Mouse (Mus musculus): ENCODE results near the gene Apobec2. TPM values are rescaled to one million over a fixed set of nuclear protein-coding genes. Genes with fewer than 3 reads are reported as not detected.

The Apobec2 gene
- polyA plus RNA-seq, 1 experiment from 2014 or later: 0.63 TPM

GRCm38 (mm10) chr17:48457971-48458653, 25.4 kb upstream of the Apobec2 start:
- Histone ChIP-seq H3K4me2 (replicated peaks) (no peak overlapping the region), H3K4me3 (replicated peaks; ENCODE audit: low read length) (no peak overlapping the region), H3K27me3 (ENCODE audit: control insufficient read depth, insufficient read depth, low read length) (no peaks in the 10 kb centered on the region), H3K9me3 (ENCODE audit: control insufficient read depth, low read length) (no peaks in the 10 kb centered on the region), H3K27ac (no peak overlapping the region), H3K4me1 (replicated peaks; ENCODE audit: control insufficient read depth, insufficient read depth, low read length) (no peaks in the 10 kb centered on the region), H3K36me3 (replicated peaks; ENCODE audit: control insufficient read depth, insufficient read depth) (no peaks in the 10 kb centered on the region), H3K9ac (no peak overlapping the region)
- WGBS: 89% methylated on average over 13 of the region's 13 CpGs
- no peak for DNase-seq (ENCODE audit: low spot score)
- no peak for ATAC-seq (ENCODE audit: low FRiP score)

GRCm38 (mm10) chr17:48455955-48456354, 23.2 kb upstream of the Apobec2 start:
- no peak for DNase-seq (ENCODE audit: low spot score)
- ATAC-seq (ENCODE audit: low FRiP score): no peak
- H3K4me3 ChIP-seq (replicated peaks; ENCODE audit: low read length): no peak overlapping the region
- no peak overlapping the region for H3K9ac ChIP-seq
- no peaks in the 10 kb centered on the region for H3K27me3 ChIP-seq (ENCODE audit: control insufficient read depth, insufficient read depth, low read length)
- H3K9me3 ChIP-seq (ENCODE audit: control insufficient read depth, low read length): no peaks in the 10 kb centered on the region
- WGBS: 96% methylated on average over 2 of the region's 2 CpGs
- no peaks in the 10 kb centered on the region for H3K4me1 ChIP-seq (replicated peaks; ENCODE audit: control insufficient read depth, insufficient read depth, low read length)
- no peak overlapping the region for H3K4me2 ChIP-seq (replicated peaks)
- no peaks in the 10 kb centered on the region for H3K36me3 ChIP-seq (replicated peaks; ENCODE audit: control insufficient read depth, insufficient read depth)
- H3K27ac ChIP-seq: no peak overlapping the region

DNA sequence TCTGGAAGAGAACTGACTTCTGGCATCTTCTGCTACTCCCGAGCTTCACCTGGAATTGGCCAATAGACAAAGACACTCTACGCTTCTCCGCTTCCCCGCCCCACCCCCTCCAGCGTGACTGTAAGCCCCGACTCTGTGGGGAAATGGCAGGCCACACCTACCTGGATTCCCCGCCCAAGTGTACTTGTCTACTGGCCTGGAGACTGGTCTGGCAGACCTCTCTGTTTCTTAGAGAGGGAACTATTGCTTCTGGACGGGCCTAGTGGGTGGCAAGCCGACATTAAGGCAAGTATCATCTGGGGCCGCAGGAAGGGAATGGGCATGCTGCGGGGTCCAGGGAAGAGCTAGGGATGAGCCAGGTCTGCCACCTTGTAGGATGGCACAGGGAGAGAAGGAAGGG, 22.0 kb upstream of the Apobec2 start, which contains the start of gene Unc5cl:
Gene Unc5cl (plus strand): TSS at position 214 of the 400 bp plus-strand sequence.
- ATAC-seq (ENCODE audit: low FRiP score): no peak
- Histone ChIP-seq H3K4me2 (replicated peaks) (no peak within 1 kb of the TSS), H3K9me3 (ENCODE audit: control insufficient read depth, low read length) (no peaks in the 10 kb centered on the region), H3K4me1 (replicated peaks; ENCODE audit: control insufficient read depth, insufficient read depth, low read length) (no peaks in the 10 kb centered on the region), H3K9ac (no peak within 1 kb of the TSS), H3K27ac (no peak within 1 kb of the TSS), H3K36me3 (replicated peaks; ENCODE audit: control insufficient read depth, insufficient read depth) (no peaks in the 10 kb centered on the region), H3K4me3 (replicated peaks; ENCODE audit: low read length) (no peak within 1 kb of the TSS), H3K27me3 (ENCODE audit: control insufficient read depth, insufficient read depth, low read length) (no peaks in the 10 kb centered on the region)
- 61% methylated on average over 11 of the region's 11 CpGs for WGBS
- DNase-seq (ENCODE audit: low spot score): no peak

DNA sequence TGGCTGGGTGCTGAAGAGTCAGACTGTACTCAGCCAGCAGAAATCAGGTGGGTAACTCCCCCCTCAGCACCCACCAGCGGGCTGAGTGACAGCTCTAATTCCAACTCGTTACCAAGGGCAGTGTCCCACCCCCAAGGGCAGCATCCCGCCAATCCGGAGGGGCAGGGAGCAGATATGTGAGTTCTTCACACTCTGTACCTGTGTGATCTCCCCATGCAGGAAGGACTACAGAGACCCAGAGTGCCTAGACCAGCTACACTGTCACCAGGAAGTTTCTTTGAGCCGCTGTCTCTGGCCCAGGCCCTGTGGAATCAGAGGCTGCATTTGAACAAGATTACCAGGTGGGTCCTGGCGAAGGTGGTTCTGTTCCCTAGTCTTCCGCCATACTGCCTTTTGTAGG, 21.5 kb upstream of the Apobec2 start:
- no peaks in the 10 kb centered on the region for H3K4me1 ChIP-seq (replicated peaks; ENCODE audit: control insufficient read depth, insufficient read depth, low read length)
- DNase-seq (ENCODE audit: low spot score) (no peak), ATAC-seq (ENCODE audit: low FRiP score) (no peak)
- H3K9me3 ChIP-seq (ENCODE audit: control insufficient read depth, low read length): no peaks in the 10 kb centered on the region
- no peaks in the 10 kb centered on the region for H3K27me3 ChIP-seq (ENCODE audit: control insufficient read depth, insufficient read depth, low read length)
- no peak overlapping the region for H3K27ac ChIP-seq
- H3K4me2 ChIP-seq (replicated peaks): no peak overlapping the region
- no peaks in the 10 kb centered on the region for H3K36me3 ChIP-seq (replicated peaks; ENCODE audit: control insufficient read depth, insufficient read depth)
- no peak overlapping the region for H3K4me3 ChIP-seq (replicated peaks; ENCODE audit: low read length)
- H3K9ac ChIP-seq: no peak overlapping the region
- WGBS: 63% methylated on average over 7 of the region's 7 CpGs

GRCm38 (mm10) chr17:48453489-48453888, 20.8 kb upstream of the Apobec2 start:
- no peaks in the 10 kb centered on the region for H3K36me3 ChIP-seq (replicated peaks; ENCODE audit: control insufficient read depth, insufficient read depth)
- WGBS: 81% methylated on average over 7 of the region's 7 CpGs

DNA sequence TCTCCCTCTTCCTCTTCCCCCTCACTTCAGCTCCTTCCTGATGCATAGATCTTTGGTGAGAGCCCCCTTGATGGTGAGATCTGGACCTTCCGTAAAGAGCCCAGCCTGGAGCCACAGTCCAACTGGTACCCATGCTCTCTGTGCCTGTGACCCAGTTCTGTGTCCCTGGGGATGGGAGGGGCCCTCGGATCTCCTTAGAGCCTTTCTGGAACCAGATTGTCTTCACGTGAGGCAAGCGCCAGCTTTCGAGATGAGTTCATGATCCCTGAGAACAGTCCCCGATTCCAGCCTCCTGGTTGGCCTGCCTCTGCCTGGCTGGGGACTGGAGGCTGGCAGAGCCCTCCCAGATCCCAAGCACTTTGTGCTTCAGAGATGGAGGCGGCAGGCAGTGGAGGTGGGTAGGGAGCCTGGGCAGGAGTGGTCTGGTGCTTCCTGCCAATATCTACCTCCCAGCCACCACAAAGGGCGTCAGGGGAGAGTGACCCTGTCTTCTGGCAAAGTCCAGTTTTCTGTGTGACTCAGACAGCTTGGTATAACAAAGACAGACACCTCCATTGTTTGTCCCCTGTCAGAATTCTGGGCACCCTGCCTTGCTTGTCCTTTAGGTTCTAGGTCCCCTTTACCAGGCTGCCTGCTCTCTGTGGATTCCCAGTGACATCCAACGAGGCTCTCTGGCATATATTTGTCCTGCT, 19.2 kb upstream of the Apobec2 start:
- DNase-seq (ENCODE audit: low spot score) (no peak), ATAC-seq (ENCODE audit: low FRiP score) (no peak)
- Histone ChIP-seq H3K9ac (no peak overlapping the region), H3K4me1 (replicated peaks; ENCODE audit: control insufficient read depth, insufficient read depth, low read length) (no peaks in the 10 kb centered on the region), H3K9me3 (ENCODE audit: control insufficient read depth, low read length) (no peaks in the 10 kb centered on the region), H3K4me3 (replicated peaks; ENCODE audit: low read length) (no peak overlapping the region), H3K36me3 (replicated peaks; ENCODE audit: control insufficient read depth, insufficient read depth) (no peaks in the 10 kb centered on the region), H3K27ac (no peak overlapping the region), H3K27me3 (ENCODE audit: control insufficient read depth, insufficient read depth, low read length) (no peaks in the 10 kb centered on the region), H3K4me2 (replicated peaks) (no peak overlapping the region)
- 57% methylated on average over 9 of the region's 9 CpGs for WGBS

More at GRCm38 (mm10) chr17:48453489-48453888, 20.8 kb upstream of the Apobec2 start:
- no peaks in the 10 kb centered on the region for H3K4me1 ChIP-seq (replicated peaks; ENCODE audit: control insufficient read depth, insufficient read depth, low read length)
- H3K27ac ChIP-seq: no peak overlapping the region
- H3K27me3 ChIP-seq (ENCODE audit: control insufficient read depth, insufficient read depth, low read length): no peaks in the 10 kb centered on the region
- no peak overlapping the region for H3K4me2 ChIP-seq (replicated peaks)
- ATAC-seq (ENCODE audit: low FRiP score): no peak
- H3K4me3 ChIP-seq (replicated peaks; ENCODE audit: low read length): no peak overlapping the region
- H3K9me3 ChIP-seq (ENCODE audit: control insufficient read depth, low read length): no peaks in the 10 kb centered on the region
- H3K9ac ChIP-seq: no peak overlapping the region
- DNase-seq (ENCODE audit: low spot score): no peak

- no peak within 1 kb of the TSS for H3K4me3 ChIP-seq (replicated peaks; ENCODE audit: low read length)
- no peak within 1 kb of the TSS for H3K9ac ChIP-seq
- DNase-seq (ENCODE audit: low spot score) (no peak), ATAC-seq (ENCODE audit: low FRiP score) (no peak)
- no peaks in the 10 kb centered on the region for H3K27me3 ChIP-seq (ENCODE audit: control insufficient read depth, insufficient read depth, low read length)
- H3K36me3 ChIP-seq (replicated peaks; ENCODE audit: control insufficient read depth, insufficient read depth): no peaks in the 10 kb centered on the region
- no peaks in the 10 kb centered on the region for H3K4me1 ChIP-seq (replicated peaks; ENCODE audit: control insufficient read depth, insufficient read depth, low read length)
- WGBS: 59% methylated on average over 7 of the region's 7 CpGs
- no peak within 1 kb of the TSS for H3K4me2 ChIP-seq (replicated peaks)
- H3K9me3 ChIP-seq (ENCODE audit: control insufficient read depth, low read length): no peaks in the 10 kb centered on the region
- no peak within 1 kb of the TSS for H3K27ac ChIP-seq
Observed at GRCm38 (mm10) chr17:48451353-48451675, 18.6 kb upstream of the Apobec2 start, which contains the start of gene Tspo2. Gene Tspo2, minus strand, starts transcription at chr17:48451522.

DNA sequence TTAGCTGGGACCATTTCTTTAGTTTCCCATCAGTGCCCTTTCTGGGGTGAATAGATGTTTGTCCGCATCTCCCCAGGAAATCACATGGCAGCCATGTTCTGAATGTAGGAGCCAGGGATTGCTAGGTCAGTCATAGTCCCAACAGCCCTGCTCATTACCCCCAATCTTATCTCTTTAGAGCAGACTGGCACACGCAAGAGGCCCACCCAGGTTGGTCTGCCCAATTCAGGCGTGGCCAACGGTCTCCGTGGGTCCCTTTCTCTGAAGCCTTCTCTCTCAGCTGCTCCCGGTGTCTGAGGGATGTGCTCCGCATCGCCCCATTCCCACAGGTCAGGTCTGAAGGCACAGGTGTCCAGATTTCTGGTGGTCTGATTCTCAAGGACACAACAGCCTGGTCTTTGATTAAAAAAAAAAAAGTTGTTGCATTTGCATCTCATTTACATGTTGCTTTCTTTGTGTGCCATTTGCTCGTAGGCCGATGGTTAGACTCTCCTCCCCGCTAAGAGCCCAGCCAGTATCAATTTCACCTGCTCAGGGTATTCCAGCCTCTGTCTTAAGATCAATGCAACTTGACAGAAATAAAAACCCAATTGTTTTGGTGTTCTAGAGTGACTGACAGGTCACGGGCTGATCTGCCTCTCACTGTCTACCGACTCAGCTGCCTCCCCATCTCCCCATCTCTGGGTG, 18.1 kb upstream of the Apobec2 start:
- no peak overlapping the region for H3K9ac ChIP-seq
- no peaks in the 10 kb centered on the region for H3K36me3 ChIP-seq (replicated peaks; ENCODE audit: control insufficient read depth, insufficient read depth)
- H3K4me2 ChIP-seq (replicated peaks): no peak overlapping the region
- WGBS: 67% methylated on average over 13 of the region's 13 CpGs
- no peak for ATAC-seq (ENCODE audit: low FRiP score)
- no peak overlapping the region for H3K27ac ChIP-seq
- no peaks in the 10 kb centered on the region for H3K9me3 ChIP-seq (ENCODE audit: control insufficient read depth, low read length)
- no peaks in the 10 kb centered on the region for H3K4me1 ChIP-seq (replicated peaks; ENCODE audit: control insufficient read depth, insufficient read depth, low read length)
- no peak for DNase-seq (ENCODE audit: low spot score)
- H3K4me3 ChIP-seq (replicated peaks; ENCODE audit: low read length): no peak overlapping the region
- H3K27me3 ChIP-seq (ENCODE audit: control insufficient read depth, insufficient read depth, low read length): no peaks in the 10 kb centered on the region

GRCm38 (mm10) chr17:48447675-48448074, 14.9 kb upstream of the Apobec2 start:
- Histone ChIP-seq H3K9me3 (ENCODE audit: control insufficient read depth, low read length) (no peaks in the 10 kb centered on the region), H3K4me1 (replicated peaks; ENCODE audit: control insufficient read depth, insufficient read depth, low read length) (no peaks in the 10 kb centered on the region), H3K9ac (no peak overlapping the region), H3K27ac (no peak overlapping the region), H3K27me3 (ENCODE audit: control insufficient read depth, insufficient read depth, low read length) (no peaks in the 10 kb centered on the region), H3K36me3 (replicated peaks; ENCODE audit: control insufficient read depth, insufficient read depth) (no peaks in the 10 kb centered on the region), H3K4me3 (replicated peaks; ENCODE audit: low read length) (no peak overlapping the region), H3K4me2 (replicated peaks) (no peak overlapping the region)
- ATAC-seq (ENCODE audit: low FRiP score) (no peak), DNase-seq (ENCODE audit: low spot score) (no peak)
- WGBS: 78% methylated on average over 8 of the region's 8 CpGs

Data from hindbrain, embryonic 14.5 days (tissue).